Comparison of ENCODE assay signal across 14 mouse cellular contexts in genomic region chr4:54761257-54761656, GRCm38 (mm10).
DNase-seq lines count a peak whose midpoint lies in the region; ATAC-seq and TF ChIP-seq lines count a peak whose summit lies in the region.
"Had no signal": no experiment of that assay in that cellular context is flagged by ENCODE, and none has a peak within 500 bp of the region (broad histone marks: within the 10 kb centered on the region; RNA-seq: fewer than 3 reads in every experiment).

No protein-coding gene starts in this region.

- no peak overlapping the region for H3K4me2 ChIP-seq in heart, embryonic 11.5 days
- H3K4me2 ChIP-seq in lung, embryonic 14.5 days: no peak overlapping the region
- H3K4me2 ChIP-seq: forebrain, embryonic 15.5 days; limb, embryonic 13.5 days; lung, embryonic 15.5 days; midbrain, embryonic 12.5 days had no signal

- no peaks in the 10 kb centered on the region for H3K9me3 ChIP-seq in heart, embryonic 11.5 days (replicated peaks; ENCODE audit: control insufficient read depth, low read length)
- no peaks in the 10 kb centered on the region for H3K9me3 ChIP-seq in lung, embryonic 14.5 days (ENCODE audit: low read depth, low read length)
- H3K9me3 ChIP-seq: forebrain, embryonic 15.5 days; limb, embryonic 13.5 days; lung, embryonic 15.5 days; midbrain, embryonic 12.5 days had no signal

- H3K4me3 ChIP-seq in heart, embryonic 11.5 days (ENCODE audit: low read depth, low read length): no peak overlapping the region
- no peak overlapping the region for H3K4me3 ChIP-seq in lung, embryonic 14.5 days (ENCODE audit: low read depth, low read length)
- H3K4me3 ChIP-seq: forebrain, embryonic 15.5 days; limb, embryonic 13.5 days; lung, embryonic 15.5 days; midbrain, embryonic 12.5 days had no signal

- H3K9ac ChIP-seq in heart, embryonic 11.5 days (ENCODE audit: low read depth, low read length): no peak overlapping the region
- no peak overlapping the region for H3K9ac ChIP-seq in lung, embryonic 14.5 days
- H3K9ac ChIP-seq: forebrain, embryonic 15.5 days; limb, embryonic 13.5 days; lung, embryonic 15.5 days; midbrain, embryonic 12.5 days had no signal

- TF ChIP-seq CTCF in lung, embryonic 14.5 days (IDR thresholded peaks at IDR 0.05; ENCODE audit: low read depth): no peak

- peak; percentile 19 for DNase-seq in cerebellum, adult 11-12 months
- DNase-seq in cerebellum, adult 11 months: no peak
- peak; percentile 50 for DNase-seq in heart, postnatal 4 days
- DNase-seq in adipocyte (ENCODE audit: low spot score): peak; percentile 20
- peak; percentile 21 for DNase-seq in lung, embryonic 14.5 days
- no peak for DNase-seq in spleen, postnatal 14 days (ENCODE audit: low spot score in 2 of 2)
- no peak for DNase-seq in urinary bladder, postnatal 4 days (ENCODE audit: low spot score in 2 of 2)

- H3K4me1 ChIP-seq in heart, embryonic 11.5 days (ENCODE audit: control insufficient read depth, insufficient read depth, low read length): peaks cover 2% of the 10 kb centered on the region; the same call in 1 of the 2 replicates
- H3K4me1 ChIP-seq in lung, embryonic 14.5 days (ENCODE audit: insufficient read depth): peaks cover 3% of the 10 kb centered on the region; the same call in 1 of the 2 replicates

- no peak overlapping the region for H3K27ac ChIP-seq in heart, embryonic 11.5 days (ENCODE audit: low read depth, low read length)
- H3K27ac ChIP-seq in lung, embryonic 14.5 days (ENCODE audit: low read depth): no peak overlapping the region
- H3K27ac ChIP-seq: forebrain, embryonic 15.5 days; limb, embryonic 13.5 days; lung, embryonic 15.5 days; midbrain, embryonic 12.5 days; stomach, postnatal 0 days had no signal

- no peaks in the 10 kb centered on the region for H3K27me3 ChIP-seq in heart, embryonic 11.5 days (ENCODE audit: control insufficient read depth, insufficient read depth, low read length)
- H3K27me3 ChIP-seq in lung, embryonic 14.5 days (ENCODE audit: insufficient read depth, low read length): no peaks in the 10 kb centered on the region
- H3K27me3 ChIP-seq: forebrain, embryonic 15.5 days; limb, embryonic 13.5 days; lung, embryonic 15.5 days; midbrain, embryonic 12.5 days had no signal

- no peak for ATAC-seq in heart, embryonic 11.5 days (replicated peaks; ENCODE audit: insufficient number of reproducible peaks, low FRiP score, low TSS enrichment)
- ATAC-seq in lung, embryonic 14.5 days (ENCODE audit: insufficient read depth): no peak
- ATAC-seq: forebrain, embryonic 15.5 days; intestine, postnatal 0 days had no signal

- no peaks in the 10 kb centered on the region for H3K36me3 ChIP-seq in heart, embryonic 11.5 days (ENCODE audit: control insufficient read depth, insufficient read depth, low read length)
- no peaks in the 10 kb centered on the region for H3K36me3 ChIP-seq in lung, embryonic 14.5 days (ENCODE audit: insufficient read depth)
- H3K36me3 ChIP-seq: forebrain, embryonic 15.5 days; limb, embryonic 13.5 days; lung, embryonic 15.5 days; midbrain, embryonic 12.5 days had no signal

- 48% methylated on average over 5 of the region's 5 CpGs for WGBS in heart, embryonic 11.5 days (ENCODE audit: insufficient replicate concordance)
- WGBS in lung, embryonic 14.5 days: 34% methylated on average over 5 of the region's 5 CpGs

Comparison
In these comparisons a context has a peak if more than half of its experiments do, and no peak if none do; other contexts are left out.
1. DNase-seq: peak in cerebellum, adult 11-12 months (single experiment), heart, postnatal 4 days (single experiment), adipocyte (single experiment) and lung, embryonic 14.5 days (single experiment); none in cerebellum, adult 11 months (single experiment), spleen, postnatal 14 days (0 of 2) and urinary bladder, postnatal 4 days (0 of 2).